Mouse (Mus musculus): ENCODE results near the gene Cdk15. TPM values are rescaled to one million over a fixed set of nuclear protein-coding genes. Genes with fewer than 3 reads are reported as not detected.
A peak's percentile ranks its signal among the peaks of the same experiment; 100 is the strongest.

Cdk15 gene
- polyA plus RNA-seq, 1 experiment from 2014 or later: 1.4 TPM

DNA sequence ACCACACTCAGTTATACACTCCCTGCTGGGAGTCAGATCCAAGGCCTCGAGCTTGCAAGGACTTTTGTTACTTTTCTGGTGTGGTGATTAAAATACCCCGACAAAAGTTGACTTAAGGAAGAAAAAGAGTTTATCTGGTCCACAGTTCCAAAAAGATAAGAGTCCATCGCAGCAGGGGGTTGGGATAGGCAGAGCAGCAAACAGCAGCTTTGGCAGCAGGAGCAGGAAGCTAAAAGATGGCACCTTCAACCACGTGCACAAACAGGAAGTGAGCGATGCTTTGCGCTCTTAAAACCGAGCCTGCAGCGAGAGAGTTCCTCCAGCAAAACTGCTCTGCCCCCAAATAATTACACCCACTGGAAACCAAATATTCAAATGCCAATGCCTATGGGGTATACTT, 12.2 kb downstream of the Cdk15 start:
- H3K4me1 ChIP-seq (ENCODE audit: insufficient read depth, low read length): 0 out of 2 replicates have a peak, but pooled peaks cover 7% of the 10 kb centered on the region
- no peak overlapping the region for H3K4me2 ChIP-seq (replicated peaks; ENCODE audit: low read depth, low read length)
- no peaks in the 10 kb centered on the region for H3K36me3 ChIP-seq (ENCODE audit: insufficient read depth, low read length)
- no peaks in the 10 kb centered on the region for H3K27me3 ChIP-seq (ENCODE audit: insufficient read depth, low read length)
- H3K9ac ChIP-seq (replicated peaks; ENCODE audit: low read length): no peak overlapping the region
- no peak overlapping the region for H3K27ac ChIP-seq (ENCODE audit: low read length)
- H3K4me3 ChIP-seq (ENCODE audit: low read length): no peak overlapping the region
- ATAC-seq (ENCODE audit: low FRiP score, low TSS enrichment): no peak
- WGBS: 60% methylated on average over 8 of the region's 8 CpGs
- H3K9me3 ChIP-seq (ENCODE audit: low read length): no peaks in the 10 kb centered on the region

DNA sequence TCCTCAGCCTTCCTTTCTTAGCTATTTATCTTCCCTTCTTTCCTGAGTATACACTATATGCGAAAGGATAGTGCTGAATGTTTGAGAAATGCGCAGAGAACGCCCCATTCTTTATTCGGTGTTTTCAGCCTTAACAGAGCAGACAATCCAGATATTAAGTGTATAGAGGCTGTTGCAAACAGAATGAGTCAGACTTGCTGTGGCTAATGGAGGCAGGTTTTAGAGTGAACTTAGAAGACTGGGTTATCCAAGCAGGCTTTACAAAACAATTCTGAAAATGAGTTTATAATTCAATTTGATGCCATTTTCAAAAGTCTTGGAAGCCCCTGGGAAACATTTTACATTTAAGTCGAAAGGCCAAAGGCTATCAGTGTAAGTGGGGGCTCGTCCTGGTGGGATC, 12.8 kb downstream of the Cdk15 start:
- Histone ChIP-seq H3K4me1 (ENCODE audit: insufficient read depth, low read length) (0 out of 2 replicates have a peak, but pooled peaks cover 7% of the 10 kb centered on the region), H3K36me3 (ENCODE audit: insufficient read depth, low read length) (no peaks in the 10 kb centered on the region), H3K4me2 (replicated peaks; ENCODE audit: low read depth, low read length) (no peak overlapping the region), H3K9ac (replicated peaks; ENCODE audit: low read length) (no peak overlapping the region), H3K9me3 (ENCODE audit: low read length) (no peaks in the 10 kb centered on the region), H3K27ac (ENCODE audit: low read length) (no peak overlapping the region), H3K4me3 (ENCODE audit: low read length) (no peak overlapping the region), H3K27me3 (ENCODE audit: insufficient read depth, low read length) (no peaks in the 10 kb centered on the region)
- ATAC-seq (ENCODE audit: low FRiP score, low TSS enrichment): no peak
- WGBS: 91% methylated on average over 6 of the region's 6 CpGs

DNA sequence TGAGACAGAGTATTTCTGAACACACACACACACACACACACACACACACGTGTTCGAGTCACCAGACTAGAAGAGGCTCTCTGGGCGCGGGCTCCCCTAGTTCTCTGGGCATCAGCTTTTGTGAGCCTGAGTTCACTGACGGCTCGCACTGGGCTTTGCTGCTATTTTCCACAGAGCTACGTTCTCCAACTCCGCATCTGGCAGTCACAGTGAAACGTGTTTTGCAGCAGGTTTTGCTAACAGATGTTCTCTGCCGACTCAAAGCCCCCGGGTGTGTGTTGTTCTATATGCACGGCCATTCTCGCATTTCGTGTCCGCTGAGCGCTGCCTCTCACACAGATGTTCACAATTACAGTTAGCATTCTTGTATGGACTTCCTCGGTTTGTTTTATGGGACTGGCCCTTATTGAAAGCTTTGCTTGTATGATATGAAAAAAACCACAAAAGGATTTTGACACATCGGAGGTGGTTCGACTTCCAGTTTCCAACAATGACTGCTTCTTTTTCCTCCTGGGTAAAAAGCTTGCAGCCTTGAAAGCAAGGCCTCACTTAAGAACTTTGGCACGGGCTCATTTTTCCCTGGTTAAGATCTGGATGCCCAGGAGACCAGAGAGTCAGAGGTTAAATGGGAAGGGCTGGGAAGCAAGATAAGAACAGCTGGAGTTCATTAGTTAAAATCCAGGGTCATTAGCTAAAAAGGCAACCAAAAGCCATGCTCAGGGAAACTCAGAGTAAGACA, 13.4 kb downstream of the Cdk15 start:
- Histone ChIP-seq H3K4me3 (ENCODE audit: low read length) (no peak overlapping the region), H3K27me3 (ENCODE audit: insufficient read depth, low read length) (no peaks in the 10 kb centered on the region), H3K36me3 (ENCODE audit: insufficient read depth, low read length) (no peaks in the 10 kb centered on the region), H3K9me3 (ENCODE audit: low read length) (no peaks in the 10 kb centered on the region), H3K27ac (ENCODE audit: low read length) (0 out of 2 replicates have a peak overlapping the region, but pooled peaks have one; percentile 6), H3K4me2 (replicated peaks; ENCODE audit: low read depth, low read length) (no peak overlapping the region), H3K4me1 (ENCODE audit: insufficient read depth, low read length) (0 out of 2 replicates have a peak, but pooled peaks cover 7% of the 10 kb centered on the region), H3K9ac (replicated peaks; ENCODE audit: low read length) (no peak overlapping the region)
- peak; percentile 6; the same call in 1 of the 2 replicates for ATAC-seq (ENCODE audit: low FRiP score, low TSS enrichment)
- 42% methylated on average over 20 of the region's 20 CpGs for WGBS

DNA sequence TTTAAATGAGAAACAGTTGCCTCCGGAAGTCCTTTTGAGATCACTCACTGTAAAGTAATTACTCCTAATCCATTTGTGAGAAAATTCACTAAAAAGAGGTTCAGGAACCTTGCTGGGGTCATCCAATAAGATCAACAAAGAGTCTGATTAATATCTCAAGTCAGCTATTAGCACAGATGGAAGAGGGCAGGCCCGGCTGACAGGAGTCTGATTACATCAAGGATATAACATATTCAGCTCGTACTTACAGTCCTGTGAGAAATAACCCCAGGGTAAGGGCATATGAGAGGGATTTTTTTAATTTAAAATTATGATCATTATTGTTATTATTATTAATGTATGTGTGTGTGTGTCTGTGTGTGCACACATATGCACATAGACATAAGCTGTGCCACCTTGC, 15.5 kb downstream of the Cdk15 start:
- Histone ChIP-seq H3K4me1 (ENCODE audit: insufficient read depth, low read length) (0 out of 2 replicates have a peak, but pooled peaks cover 7% of the 10 kb centered on the region), H3K9ac (replicated peaks; ENCODE audit: low read length) (no peak overlapping the region), H3K27me3 (ENCODE audit: insufficient read depth, low read length) (no peaks in the 10 kb centered on the region), H3K4me3 (ENCODE audit: low read length) (no peak overlapping the region), H3K27ac (ENCODE audit: low read length) (no peak overlapping the region), H3K4me2 (replicated peaks; ENCODE audit: low read depth, low read length) (no peak overlapping the region), H3K36me3 (ENCODE audit: insufficient read depth, low read length) (no peaks in the 10 kb centered on the region), H3K9me3 (ENCODE audit: low read length) (no peaks in the 10 kb centered on the region)
- ATAC-seq (ENCODE audit: low FRiP score, low TSS enrichment): no peak
- 70% methylated on average over 3 of the region's 3 CpGs for WGBS

DNA sequence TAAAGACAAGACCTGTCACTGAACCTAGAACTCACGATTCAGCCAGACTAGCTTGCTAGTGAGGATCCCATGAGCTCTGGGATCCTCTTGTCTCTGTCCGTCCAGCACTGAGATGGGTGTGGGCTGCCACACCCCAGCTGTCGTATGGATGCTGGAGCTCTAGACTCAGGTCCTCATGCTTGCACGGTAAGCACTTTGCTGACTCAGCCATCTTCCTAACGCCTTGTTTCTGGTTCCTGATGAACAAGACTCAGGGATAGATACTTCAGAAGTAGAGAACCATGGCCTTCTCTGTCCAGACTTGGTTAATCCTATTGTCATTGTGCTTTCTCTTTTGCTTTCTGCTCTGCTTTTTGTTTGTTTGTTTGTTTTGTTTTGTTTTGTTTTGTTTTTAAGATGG, 29.2 kb downstream of the Cdk15 start:
- Histone ChIP-seq H3K27ac (ENCODE audit: low read length) (no peak overlapping the region), H3K9me3 (ENCODE audit: low read length) (no peaks in the 10 kb centered on the region), H3K4me1 (ENCODE audit: insufficient read depth, low read length) (no peaks in the 10 kb centered on the region), H3K9ac (replicated peaks; ENCODE audit: low read length) (no peak overlapping the region), H3K36me3 (ENCODE audit: insufficient read depth, low read length) (no peaks in the 10 kb centered on the region), H3K4me3 (ENCODE audit: low read length) (no peak overlapping the region), H3K4me2 (replicated peaks; ENCODE audit: low read depth, low read length) (no peak overlapping the region), H3K27me3 (ENCODE audit: insufficient read depth, low read length) (no peaks in the 10 kb centered on the region)
- no peak for ATAC-seq (ENCODE audit: low FRiP score, low TSS enrichment)
- WGBS: 87% methylated on average over 5 of the region's 5 CpGs

DNA sequence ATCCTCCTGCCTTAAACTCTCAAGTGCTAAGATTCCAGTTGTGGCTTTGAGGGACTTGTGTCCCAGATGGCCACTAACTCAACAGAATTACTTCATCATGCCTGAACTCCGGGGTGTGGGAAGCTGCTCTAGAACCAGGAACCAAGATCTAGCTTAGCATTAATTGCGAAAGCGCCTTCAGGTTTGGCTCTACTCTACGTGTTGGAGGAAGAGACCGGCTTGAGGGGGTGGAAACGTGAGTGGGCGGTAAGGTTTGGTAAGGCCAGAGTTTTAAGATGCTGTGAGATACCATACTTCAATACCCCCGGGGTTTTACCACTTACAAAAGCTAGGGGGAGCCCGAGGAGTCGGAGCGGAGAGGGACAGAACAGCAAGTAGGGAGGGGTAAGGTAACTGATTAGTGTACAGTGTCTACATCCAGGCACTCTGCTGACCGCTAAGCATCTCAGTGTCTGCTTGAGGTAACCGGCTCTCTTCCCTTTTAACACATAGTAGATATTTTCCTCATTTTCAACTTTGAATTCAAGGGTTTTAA, 29.7 kb downstream of the Cdk15 start:
- Histone ChIP-seq H3K27me3 (ENCODE audit: insufficient read depth, low read length) (no peaks in the 10 kb centered on the region), H3K9ac (replicated peaks; ENCODE audit: low read length) (no peak overlapping the region), H3K4me3 (ENCODE audit: low read length) (no peak overlapping the region), H3K4me1 (ENCODE audit: insufficient read depth, low read length) (no peaks in the 10 kb centered on the region), H3K4me2 (replicated peaks; ENCODE audit: low read depth, low read length) (no peak overlapping the region), H3K27ac (ENCODE audit: low read length) (no peak overlapping the region), H3K36me3 (ENCODE audit: insufficient read depth, low read length) (no peaks in the 10 kb centered on the region), H3K9me3 (ENCODE audit: low read length) (no peaks in the 10 kb centered on the region)
- 74% methylated on average over 13 of the region's 13 CpGs for WGBS
- ATAC-seq (ENCODE audit: low FRiP score, low TSS enrichment): no peak

DNA sequence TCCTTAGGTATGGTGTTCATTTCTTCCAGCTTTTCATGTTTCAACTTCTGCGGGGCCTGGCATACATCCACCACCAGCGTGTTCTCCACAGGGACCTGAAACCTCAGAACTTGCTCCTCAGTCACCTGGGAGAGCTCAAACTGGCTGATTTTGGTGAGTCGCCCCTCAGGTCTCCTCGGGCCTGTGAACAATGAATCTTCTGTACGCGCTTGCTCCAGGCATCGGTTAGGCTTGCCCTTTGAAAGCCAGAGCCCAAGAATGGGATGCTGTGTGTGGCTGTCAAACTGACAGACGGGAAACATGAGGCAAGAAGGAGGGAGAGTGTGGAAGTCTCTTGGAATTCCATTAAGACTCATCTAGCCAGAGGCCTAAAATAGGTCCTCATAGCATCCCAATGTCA, 31.0 kb downstream of the Cdk15 start:
- Histone ChIP-seq H3K9ac (replicated peaks; ENCODE audit: low read length) (no peak overlapping the region), H3K4me2 (replicated peaks; ENCODE audit: low read depth, low read length) (no peak overlapping the region), H3K4me1 (ENCODE audit: insufficient read depth, low read length) (no peaks in the 10 kb centered on the region), H3K36me3 (ENCODE audit: insufficient read depth, low read length) (no peaks in the 10 kb centered on the region), H3K4me3 (ENCODE audit: low read length) (no peak overlapping the region), H3K27me3 (ENCODE audit: insufficient read depth, low read length) (no peaks in the 10 kb centered on the region), H3K27ac (ENCODE audit: low read length) (no peak overlapping the region), H3K9me3 (ENCODE audit: low read length) (no peaks in the 10 kb centered on the region)
- no peak for ATAC-seq (ENCODE audit: low FRiP score, low TSS enrichment)
- 73% methylated on average over 8 of the region's 8 CpGs for WGBS

DNA sequence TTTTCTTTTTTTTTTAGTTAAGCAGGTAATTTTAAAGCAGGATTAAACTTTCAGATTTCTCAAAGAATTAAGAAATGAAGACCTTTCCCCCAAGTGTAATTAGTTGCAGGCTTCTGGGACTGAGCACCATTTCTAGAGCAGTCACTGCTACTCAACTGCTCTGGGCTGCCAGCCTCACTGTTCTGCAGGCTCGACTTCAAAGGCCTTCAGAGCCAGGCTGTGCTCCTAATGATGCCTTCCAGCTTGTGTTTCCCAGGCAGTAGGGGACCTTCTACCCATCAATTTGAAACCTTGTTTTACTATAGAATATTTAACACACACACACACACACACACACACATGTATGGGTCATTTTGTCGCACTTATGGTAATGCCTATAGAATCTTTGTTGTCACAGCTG, 34.9 kb downstream of the Cdk15 start:
- H3K27ac ChIP-seq (ENCODE audit: low read length): no peak overlapping the region
- ATAC-seq (ENCODE audit: low FRiP score, low TSS enrichment): no peak
- H3K9me3 ChIP-seq (ENCODE audit: low read length): no peaks in the 10 kb centered on the region
- H3K4me1 ChIP-seq (ENCODE audit: insufficient read depth, low read length): no peaks in the 10 kb centered on the region
- WGBS: 44% methylated on average over 2 of the region's 2 CpGs
- no peak overlapping the region for H3K4me3 ChIP-seq (ENCODE audit: low read length)
- no peak overlapping the region for H3K4me2 ChIP-seq (replicated peaks; ENCODE audit: low read depth, low read length)
- H3K36me3 ChIP-seq (ENCODE audit: insufficient read depth, low read length): no peaks in the 10 kb centered on the region
- H3K27me3 ChIP-seq (ENCODE audit: insufficient read depth, low read length): no peaks in the 10 kb centered on the region
- H3K9ac ChIP-seq (replicated peaks; ENCODE audit: low read length): no peak overlapping the region

DNA sequence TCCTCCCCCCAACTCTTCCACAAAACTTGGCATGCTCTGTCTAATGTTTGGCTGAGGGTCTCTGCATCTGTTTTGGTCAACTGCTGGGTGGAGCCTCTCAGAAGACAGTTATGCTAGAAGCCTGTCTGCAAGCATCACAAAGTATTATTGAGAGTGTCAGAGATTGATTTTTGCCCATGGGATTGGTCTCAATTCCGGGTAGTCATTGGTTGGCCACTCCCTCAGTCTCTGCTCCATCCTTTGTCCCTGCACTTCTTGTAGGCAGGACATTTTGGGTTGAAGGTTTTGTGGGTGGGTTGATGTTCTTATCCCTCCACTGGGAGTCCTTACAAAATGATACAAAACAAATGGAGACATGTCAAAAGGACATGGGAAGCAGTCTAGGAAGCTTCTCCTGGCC, 39.1 kb downstream of the Cdk15 start:
- H3K36me3 ChIP-seq (ENCODE audit: insufficient read depth, low read length): no peaks in the 10 kb centered on the region
- peak; percentile 76; the same call in 1 of the 2 replicates for ATAC-seq (ENCODE audit: low FRiP score, low TSS enrichment)
- peak overlapping the region; percentile 54; the same call in 1 of the 2 replicates for H3K27ac ChIP-seq (ENCODE audit: low read length)
- H3K4me2 ChIP-seq (replicated peaks; ENCODE audit: low read depth, low read length): no peak overlapping the region
- H3K4me1 ChIP-seq (ENCODE audit: insufficient read depth, low read length): peaks cover 3% of the 10 kb centered on the region; the same call in 1 of the 2 replicates
- WGBS: 40% methylated on average over 1 of the region's 1 CpGs
- H3K9me3 ChIP-seq (ENCODE audit: low read length): no peaks in the 10 kb centered on the region
- no peaks in the 10 kb centered on the region for H3K27me3 ChIP-seq (ENCODE audit: insufficient read depth, low read length)
- no peak overlapping the region for H3K4me3 ChIP-seq (ENCODE audit: low read length)
- H3K9ac ChIP-seq (replicated peaks; ENCODE audit: low read length): no peak overlapping the region

DNA sequence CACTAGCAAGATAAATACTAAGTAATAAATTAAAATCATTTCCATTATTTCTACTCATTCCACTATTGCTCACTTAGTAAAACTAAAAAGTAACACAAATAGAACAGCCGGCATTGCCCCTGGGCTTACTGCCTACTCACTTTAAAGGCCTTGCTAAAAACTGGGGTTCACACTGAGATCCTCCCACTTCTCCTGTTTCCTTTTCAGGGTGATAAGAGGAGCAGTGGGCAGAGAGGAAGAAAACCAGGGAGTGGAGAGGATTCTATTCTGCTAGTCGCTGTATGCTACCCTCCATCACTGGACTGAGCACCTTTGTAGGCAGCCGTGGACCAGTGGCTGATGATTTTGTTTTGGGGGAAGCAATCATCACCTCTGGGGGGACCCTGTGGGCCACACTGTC, 40.5 kb downstream of the Cdk15 start:
- ATAC-seq (ENCODE audit: low FRiP score, low TSS enrichment): no peak
- Histone ChIP-seq H3K4me1 (ENCODE audit: insufficient read depth, low read length) (peaks cover 3% of the 10 kb centered on the region; the same call in 1 of the 2 replicates), H3K36me3 (ENCODE audit: insufficient read depth, low read length) (no peaks in the 10 kb centered on the region), H3K9ac (replicated peaks; ENCODE audit: low read length) (no peak overlapping the region), H3K27me3 (ENCODE audit: insufficient read depth, low read length) (no peaks in the 10 kb centered on the region), H3K27ac (ENCODE audit: low read length) (no peak overlapping the region), H3K9me3 (ENCODE audit: low read length) (no peaks in the 10 kb centered on the region), H3K4me3 (ENCODE audit: low read length) (no peak overlapping the region), H3K4me2 (replicated peaks; ENCODE audit: low read depth, low read length) (no peak overlapping the region)
- 81% methylated on average over 3 of the region's 3 CpGs for WGBS

All from kidney, embryonic 16.5 days (tissue).